Mouse (Mus musculus): ENCODE data around the gene Nwd2. TPM values are rescaled to one million over a fixed set of nuclear protein-coding genes. Genes with fewer than 3 reads are reported as not detected.

Gene Nwd2
- total RNA-seq (2014; rRNA removed) (23.1 and 26.1 TPM in 2 replicates), polyA plus RNA-seq (2015; fragmentation: Nextera tagmentation; extraction: Ambion mirVana) (10.2 and 11.0 TPM in 2 replicates)

DNA sequence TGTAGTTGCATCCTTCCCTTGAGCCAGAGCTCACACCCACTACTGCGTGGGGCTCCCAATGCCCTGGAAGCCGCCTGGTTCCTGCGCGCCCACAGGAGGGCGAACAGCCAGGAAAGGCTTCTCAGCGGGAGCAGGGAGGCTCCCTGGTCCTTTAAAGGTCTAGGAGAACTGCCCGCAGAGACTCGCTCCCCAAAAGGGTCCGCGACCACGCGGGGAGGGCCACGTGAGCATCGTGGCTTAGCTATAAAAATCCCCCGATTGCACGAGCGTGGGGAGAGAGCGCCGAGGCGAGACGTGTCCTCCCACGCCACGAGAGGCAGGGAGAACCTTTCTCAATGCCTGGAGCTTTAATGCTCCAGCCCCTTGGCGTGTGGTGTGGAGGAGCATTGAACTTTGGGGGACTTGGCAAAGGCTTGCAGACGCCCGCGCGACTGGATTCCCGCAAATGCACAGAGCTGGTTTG is at the start of gene Nwd2:
Nwd2 (plus strand) TSS at position 33 of the 463 bp plus-strand sequence.
- H3K4me1 ChIP-seq (ENCODE audit: insufficient read depth, low read length): 0 out of 2 replicates have a peak, but pooled peaks cover 4% of the 10 kb centered on the region
- peak; percentile 42 for TF ChIP-seq CTCF (IDR thresholded peaks at IDR 0.05; ENCODE audit: low read depth)
- peak within 1 kb of the TSS; percentile 97 for H3K4me2 ChIP-seq (ENCODE audit: low read depth, low read length)
- ATAC-seq (peak; percentile 63), DNase-seq (ENCODE audit: low spot score) (peak; percentile 21)
- WGBS: under 1% methylated on average over 29 of the region's 29 CpGs
- H3K9ac ChIP-seq (replicated peaks; ENCODE audit: low read length): peak within 1 kb of the TSS; percentile 63
- peak within 1 kb of the TSS; percentile 51 for H3K27ac ChIP-seq
- no peaks in the 10 kb centered on the region for H3K27me3 ChIP-seq (ENCODE audit: insufficient read depth, low read length)
- H3K36me3 ChIP-seq (ENCODE audit: insufficient read depth, low read length): no peaks in the 10 kb centered on the region
- H3K4me3 ChIP-seq (ENCODE audit: low read length): peak within 1 kb of the TSS; percentile 69
- H3K9me3 ChIP-seq (ENCODE audit: low read length): no peaks in the 10 kb centered on the region

- TF ChIP-seq CTCF (IDR thresholded peaks at IDR 0.05; ENCODE audit: low read depth): no peak
- Histone ChIP-seq H3K27me3 (ENCODE audit: insufficient read depth, low read length) (no peaks in the 10 kb centered on the region), H3K4me2 (ENCODE audit: low read depth, low read length) (no peak overlapping the region), H3K36me3 (ENCODE audit: insufficient read depth, low read length) (no peaks in the 10 kb centered on the region), H3K9me3 (ENCODE audit: low read length) (no peaks in the 10 kb centered on the region), H3K27ac (no peak overlapping the region), H3K9ac (replicated peaks; ENCODE audit: low read length) (no peak overlapping the region), H3K4me1 (ENCODE audit: insufficient read depth, low read length) (no peaks in the 10 kb centered on the region), H3K4me3 (ENCODE audit: low read length) (no peak overlapping the region)
- DNase-seq (ENCODE audit: low spot score): no peak
- ATAC-seq: no peak
- 73% methylated on average over 2 of the region's 2 CpGs for WGBS
These were observed 41.5 kb upstream of the Nwd2 start for GRCm38 (mm10) chr5:63607447-63607846.

DNA sequence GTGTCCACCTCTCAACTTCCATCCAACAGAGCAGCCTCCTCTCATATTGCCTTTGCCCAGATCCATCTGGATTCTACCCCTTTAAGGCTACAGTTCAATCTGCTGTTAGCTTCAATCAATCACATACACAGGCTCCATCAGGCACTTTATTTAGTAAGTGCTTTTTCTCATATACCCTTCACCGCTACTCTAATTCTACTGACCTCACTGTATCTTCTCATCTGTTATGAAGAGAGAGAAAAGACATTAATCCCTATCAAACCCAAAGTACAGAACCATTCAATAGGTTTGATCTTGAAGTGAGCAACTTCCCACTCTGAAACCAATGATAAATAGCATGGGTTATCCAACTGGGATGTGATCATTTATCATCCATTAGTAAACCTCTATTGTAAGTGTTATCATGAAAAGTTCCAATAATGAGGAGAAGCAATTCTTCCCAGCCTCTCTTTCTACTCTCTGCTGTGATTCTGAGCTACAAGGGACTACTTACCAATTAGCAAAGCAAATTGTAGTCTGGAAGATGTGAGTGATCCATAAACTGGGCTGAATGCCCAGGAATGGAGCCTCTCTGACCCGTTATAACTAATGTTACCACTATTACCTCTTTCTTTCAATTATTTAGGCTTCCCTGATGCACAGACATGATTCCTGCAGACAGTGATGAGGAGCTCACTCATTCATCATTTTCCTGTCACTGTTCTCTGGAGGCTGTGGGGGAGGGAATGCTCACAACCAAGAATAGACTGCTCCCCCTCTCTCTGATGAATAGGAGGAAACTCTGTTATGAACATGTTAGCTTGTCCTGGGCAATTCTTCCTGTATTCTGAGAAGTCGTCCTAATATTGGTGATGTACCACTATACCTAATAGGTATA is 31.9 kb upstream of the Nwd2 start:
- no peaks in the 10 kb centered on the region for H3K27me3 ChIP-seq (ENCODE audit: insufficient read depth, low read length)
- no peak overlapping the region for H3K27ac ChIP-seq
- no peak for ATAC-seq
- H3K9me3 ChIP-seq (ENCODE audit: low read length): no peaks in the 10 kb centered on the region
- no peak for TF ChIP-seq CTCF (IDR thresholded peaks at IDR 0.05; ENCODE audit: low read depth)
- no peak overlapping the region for H3K4me2 ChIP-seq (ENCODE audit: low read depth, low read length)
- H3K4me1 ChIP-seq (ENCODE audit: insufficient read depth, low read length): no peaks in the 10 kb centered on the region
- no peak overlapping the region for H3K4me3 ChIP-seq (ENCODE audit: low read length)
- H3K36me3 ChIP-seq (ENCODE audit: insufficient read depth, low read length): no peaks in the 10 kb centered on the region
- DNase-seq (ENCODE audit: low spot score): peak; percentile 11
- 55% methylated on average over 3 of the region's 3 CpGs for WGBS
- H3K9ac ChIP-seq (replicated peaks; ENCODE audit: low read length): no peak overlapping the region

- TF ChIP-seq CTCF (IDR thresholded peaks at IDR 0.05; ENCODE audit: low read depth): no peak
- Histone ChIP-seq H3K9ac (replicated peaks; ENCODE audit: low read length) (no peak overlapping the region), H3K27ac (no peak overlapping the region), H3K9me3 (ENCODE audit: low read length) (no peaks in the 10 kb centered on the region), H3K4me3 (ENCODE audit: low read length) (no peak overlapping the region), H3K4me2 (ENCODE audit: low read depth, low read length) (no peak overlapping the region), H3K27me3 (ENCODE audit: insufficient read depth, low read length) (no peaks in the 10 kb centered on the region), H3K36me3 (ENCODE audit: insufficient read depth, low read length) (no peaks in the 10 kb centered on the region), H3K4me1 (ENCODE audit: insufficient read depth, low read length) (no peaks in the 10 kb centered on the region)
- DNase-seq (ENCODE audit: low spot score) (no peak), ATAC-seq (0 out of 2 replicates have a peak, but pooled peaks have one; percentile 40)
- WGBS: 62% methylated on average over 3 of the region's 3 CpGs
These were observed 24.8 kb upstream of the Nwd2 start for GRCm38 (mm10) chr5:63624123-63624522.

GRCm38 (mm10) chr5:63627832-63628530 is 20.9 kb upstream of the Nwd2 start:
- ATAC-seq (no peak), DNase-seq (ENCODE audit: low spot score) (no peak)
- no peaks in the 10 kb centered on the region for H3K27me3 ChIP-seq (ENCODE audit: insufficient read depth, low read length)
- H3K4me2 ChIP-seq (ENCODE audit: low read depth, low read length): no peak overlapping the region
- no peak overlapping the region for H3K27ac ChIP-seq
- no peaks in the 10 kb centered on the region for H3K36me3 ChIP-seq (ENCODE audit: insufficient read depth, low read length)
- no peaks in the 10 kb centered on the region for H3K4me1 ChIP-seq (ENCODE audit: insufficient read depth, low read length)
- no peak overlapping the region for H3K9ac ChIP-seq (replicated peaks; ENCODE audit: low read length)
- H3K4me3 ChIP-seq (ENCODE audit: low read length): no peak overlapping the region
- no peak for TF ChIP-seq CTCF (IDR thresholded peaks at IDR 0.05; ENCODE audit: low read depth)
- WGBS: 77% methylated on average over 1 of the region's 1 CpGs
- no peaks in the 10 kb centered on the region for H3K9me3 ChIP-seq (ENCODE audit: low read length)

DNA sequence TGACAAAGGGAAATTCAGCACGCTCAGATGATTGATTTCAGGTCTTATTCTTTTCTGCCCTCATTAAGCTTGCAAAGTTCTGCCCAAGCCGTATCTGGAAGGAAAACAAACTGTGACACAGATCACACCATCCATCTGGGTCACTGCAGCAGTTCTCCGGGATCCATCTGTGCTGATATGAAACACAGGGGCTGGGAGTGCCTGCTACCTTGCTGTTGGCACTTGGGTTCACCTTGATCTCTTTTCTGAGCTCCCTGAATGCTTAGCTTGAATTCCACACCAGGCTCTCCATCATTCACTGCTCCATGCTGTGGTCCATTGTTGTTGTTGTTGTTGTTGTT is 20.4 kb upstream of the Nwd2 start:
- H3K4me2 ChIP-seq (ENCODE audit: low read depth, low read length): no peak overlapping the region
- H3K27me3 ChIP-seq (ENCODE audit: insufficient read depth, low read length): no peaks in the 10 kb centered on the region
- no peak overlapping the region for H3K27ac ChIP-seq
- H3K9ac ChIP-seq (replicated peaks; ENCODE audit: low read length): no peak overlapping the region
- no peak overlapping the region for H3K4me3 ChIP-seq (ENCODE audit: low read length)
- H3K36me3 ChIP-seq (ENCODE audit: insufficient read depth, low read length): no peaks in the 10 kb centered on the region
- ATAC-seq (no peak), DNase-seq (ENCODE audit: low spot score) (no peak)
- WGBS: 46% methylated on average over 3 of the region's 3 CpGs
- H3K9me3 ChIP-seq (ENCODE audit: low read length): no peaks in the 10 kb centered on the region
- H3K4me1 ChIP-seq (ENCODE audit: insufficient read depth, low read length): no peaks in the 10 kb centered on the region
- no peak for TF ChIP-seq CTCF (IDR thresholded peaks at IDR 0.05; ENCODE audit: low read depth)

Data from hindbrain, postnatal 0 days (tissue).